Mouse (Mus musculus) ES-Bruce4 (cell line): ENCODE measurements around the gene Sdc1. TPM values are rescaled to one million over a fixed set of nuclear protein-coding genes. Genes with fewer than 3 reads are reported as not detected.

ENCODE experiments used
- H3K27ac ChIP-seq: 2 replicates; pipeline ENCODE4 v1.5.1; 2012; ENCODE audit warnings: low read length, inconsistent platforms; ENCODE audit not compliant: insufficient read depth
- H3K27me3 ChIP-seq: 2 replicates; pipeline ENCODE4 v1.6.1; 2012; ENCODE audit warnings: mild to moderate bottlenecking, low read length, inconsistent platforms; ENCODE audit not compliant: control insufficient read depth, poor library complexity, insufficient read depth, severe bottlenecking
- H3K36me3 ChIP-seq: 2 replicates; pipeline ENCODE4 v1.6.1; 2012; ENCODE audit warnings: inconsistent platforms, mild to moderate bottlenecking, low read length, moderate library complexity; ENCODE audit not compliant: control insufficient read depth, poor library complexity, insufficient read depth, severe bottlenecking
- H3K4me1 ChIP-seq: one replicate; pipeline ENCODE4 v1.8.1; 2011; ENCODE audit warnings: low read length; ENCODE audit not compliant: control insufficient read depth, insufficient read depth
- H3K4me3 ChIP-seq: 2 replicates; pipeline ENCODE4 v1.5.1; 2011; ENCODE audit warnings: low read depth, mild to moderate bottlenecking, low read length
- H3K9ac ChIP-seq: 2 replicates; pipeline ENCODE4 v1.6.1; 2012; ENCODE audit warnings: low read depth, mild to moderate bottlenecking, inconsistent platforms; ENCODE audit not compliant: poor library complexity, severe bottlenecking
- H3K9me3 ChIP-seq: replicated peaks from 2 replicates; pipeline ENCODE4 v1.6.1; 2012; ENCODE audit warnings: mild to moderate bottlenecking, low read length, inconsistent platforms; ENCODE audit not compliant: control insufficient read depth, poor library complexity, insufficient read depth, severe bottlenecking
- CTCF ChIP-seq: IDR thresholded peaks from one replicate; pipeline ENCODE4 v1.8.1; 2011; ENCODE audit warnings: low read depth, low read length
- EP300 ChIP-seq: IDR thresholded peaks from 2 replicates; pipeline ENCODE4 v1.6.1; 2011; ENCODE audit warnings: low read depth, low read length; ENCODE audit not compliant: insufficient read depth
- POLR2A ChIP-seq: IDR thresholded peaks from one replicate; pipeline ENCODE4 v1.8.1; 2011; ENCODE audit warnings: low read length; ENCODE audit not compliant: insufficient read depth
- polyA plus RNA-seq: library from polyadenylated mRNA; stranded (reverse); fragments of >200 nt; gene quantifications from 2 replicates; pipeline ENCODE4 v1.2.4, GENCODE M21; 2011; ENCODE audit warnings: low read depth; ENCODE audit not compliant: missing spikeins, insufficient read depth, insufficient read length

The Sdc1 gene
- polyA plus RNA-seq, 1 experiment: 41.8 TPM

DNA sequence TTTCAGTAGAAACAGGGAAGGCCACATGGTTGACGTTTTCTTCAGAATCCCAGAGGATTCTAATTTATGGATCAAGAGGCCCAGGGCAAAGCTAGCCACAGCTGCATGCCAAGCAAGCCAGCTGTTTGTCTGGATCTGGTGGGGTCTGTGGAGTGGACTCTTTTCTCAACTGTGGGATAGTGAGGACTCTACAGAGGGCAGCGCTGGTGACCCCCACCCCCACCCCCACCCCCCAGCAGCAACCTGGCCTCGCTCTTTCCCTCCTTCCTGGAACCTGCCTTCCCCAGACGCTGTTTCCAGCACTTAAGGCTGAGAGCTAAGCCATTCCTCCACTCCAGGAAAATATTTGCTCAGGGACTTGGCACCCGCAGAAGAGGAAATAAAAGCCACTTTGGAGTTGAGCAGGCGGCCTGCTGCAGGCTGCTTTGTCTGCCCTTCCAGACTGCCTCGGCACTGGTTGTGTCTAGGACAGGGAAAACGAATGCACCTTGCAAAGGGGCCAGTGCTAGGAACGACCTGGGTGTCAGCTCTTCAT is 27.4 kb downstream of the Sdc1 start:
- no peak for TF ChIP-seq CTCF
- no peak for TF ChIP-seq POLR2A
- TF ChIP-seq EP300: no peak
- H3K9ac ChIP-seq: no peak overlapping the region
- no peaks in the 10 kb centered on the region for H3K4me1 ChIP-seq

DNA sequence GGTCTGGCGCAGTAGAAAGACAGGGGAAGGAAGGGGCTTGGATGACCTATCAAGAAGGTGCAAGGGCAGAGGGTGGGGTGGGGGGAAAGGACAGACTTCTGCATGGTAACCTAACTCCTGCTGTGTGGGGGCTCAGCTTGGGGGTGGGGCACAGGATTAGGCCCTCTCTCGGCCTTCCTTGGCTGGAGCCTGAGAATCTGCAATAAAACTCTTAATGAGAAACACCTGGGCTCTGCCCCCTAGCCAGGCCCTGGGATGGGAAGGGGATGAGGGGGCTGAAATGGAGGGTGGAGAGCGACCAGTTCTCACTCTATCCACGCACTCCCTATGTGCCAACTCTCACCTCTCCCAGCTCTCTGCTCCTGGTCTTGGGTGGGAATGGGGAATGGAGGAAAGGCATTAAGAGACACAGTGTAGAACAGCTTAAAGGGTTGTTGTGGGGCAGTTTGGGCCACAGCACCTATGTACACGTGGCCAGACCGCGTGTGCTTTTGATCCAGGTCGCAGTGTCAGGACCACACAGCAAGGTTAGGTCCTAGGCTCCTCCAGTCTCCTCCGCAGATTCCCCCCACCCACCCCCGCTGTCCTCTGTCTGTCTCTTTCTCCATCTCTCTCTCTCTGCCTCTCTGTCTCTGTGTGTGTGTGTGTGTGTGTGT is 32.4 kb downstream of the Sdc1 start:
- no peaks in the 10 kb centered on the region for H3K4me1 ChIP-seq
- TF ChIP-seq EP300 (no peak), POLR2A (no peak), CTCF (no peak)
- H3K27me3 ChIP-seq: no peaks in the 10 kb centered on the region
- H3K27ac ChIP-seq: no peak overlapping the region
- H3K4me3 ChIP-seq: no peak overlapping the region
- H3K9ac ChIP-seq: no peak overlapping the region
- no peaks in the 10 kb centered on the region for H3K9me3 ChIP-seq
- H3K36me3 ChIP-seq: no peaks in the 10 kb centered on the region

More for the DNA sequence above, 27.4 kb downstream of the Sdc1 start:
- H3K9me3 ChIP-seq: no peaks in the 10 kb centered on the region
- H3K36me3 ChIP-seq: no peaks in the 10 kb centered on the region
- no peaks in the 10 kb centered on the region for H3K27me3 ChIP-seq
- no peak overlapping the region for H3K4me3 ChIP-seq
- H3K27ac ChIP-seq: no peak overlapping the region

DNA sequence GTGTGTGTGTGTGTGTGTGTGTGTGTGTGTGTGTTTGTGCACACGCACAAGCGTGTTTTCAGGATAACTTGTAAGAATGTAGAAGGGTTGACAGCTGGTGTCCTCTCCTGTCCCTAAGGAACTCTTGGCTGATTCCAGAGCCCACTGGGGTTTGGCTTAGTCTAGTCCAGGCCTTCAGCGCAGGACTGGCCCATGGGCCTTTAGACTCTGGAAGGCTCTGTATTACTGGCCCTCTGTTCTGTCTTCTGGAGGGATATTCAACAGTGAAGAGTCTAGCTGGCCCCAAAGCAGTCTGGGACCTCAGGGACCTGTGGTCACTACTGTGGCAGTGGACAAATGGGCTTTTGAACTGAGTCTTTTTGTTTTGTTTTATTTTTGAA is 32.9 kb downstream of the Sdc1 start:
- Histone ChIP-seq H3K4me1 (no peaks in the 10 kb centered on the region), H3K27ac (no peak overlapping the region)

DNA sequence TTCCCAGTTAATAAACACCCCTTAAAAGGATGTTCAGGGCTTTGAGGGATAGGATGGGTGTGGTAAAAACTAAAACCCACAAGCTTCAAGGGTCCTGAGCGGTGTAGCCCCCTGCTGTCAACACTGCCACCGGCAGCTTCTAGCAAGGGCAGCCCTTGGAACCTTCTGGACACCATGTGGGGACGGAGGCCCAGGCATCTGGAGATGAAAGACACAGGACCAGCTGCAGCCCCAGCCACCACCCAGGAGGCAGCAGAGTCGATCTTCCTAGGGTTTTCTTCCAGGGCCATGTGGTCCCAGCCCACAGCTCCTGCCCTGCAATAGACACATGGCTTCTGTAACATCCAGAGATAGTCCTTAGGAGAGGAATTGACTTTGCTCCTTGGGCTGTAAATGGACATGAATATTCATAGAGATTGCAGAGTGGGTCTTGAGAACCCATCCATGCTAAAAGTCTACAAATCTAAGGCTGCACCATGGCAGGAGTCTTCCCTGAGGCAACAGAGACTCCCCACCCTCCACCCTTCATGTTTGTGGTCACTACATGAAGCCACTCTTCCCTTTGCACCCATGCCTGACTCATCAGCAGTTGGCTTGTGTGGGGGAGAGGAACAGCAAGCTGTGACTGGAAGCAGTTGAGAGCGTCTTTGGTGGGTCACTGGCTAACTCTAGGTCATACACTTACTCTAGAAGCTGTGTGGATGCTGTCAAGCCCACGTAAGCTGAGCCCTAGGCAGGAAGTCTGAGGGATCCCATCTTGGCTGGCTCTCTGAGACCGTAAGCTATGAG is 34.0 kb downstream of the Sdc1 start:
- no peaks in the 10 kb centered on the region for H3K4me1 ChIP-seq
- no peak for TF ChIP-seq CTCF
- TF ChIP-seq EP300: no peak
- TF ChIP-seq POLR2A: no peak
- H3K9me3 ChIP-seq: no peaks in the 10 kb centered on the region
- no peak overlapping the region for H3K9ac ChIP-seq
- H3K27me3 ChIP-seq: no peaks in the 10 kb centered on the region
- H3K4me3 ChIP-seq: no peak overlapping the region
- no peaks in the 10 kb centered on the region for H3K36me3 ChIP-seq
- no peak overlapping the region for H3K27ac ChIP-seq

More for the DNA sequence above, 32.9 kb downstream of the Sdc1 start:
- Histone ChIP-seq H3K27me3 (no peaks in the 10 kb centered on the region), H3K4me3 (no peak overlapping the region), H3K36me3 (no peaks in the 10 kb centered on the region), H3K9ac (no peak overlapping the region), H3K9me3 (no peaks in the 10 kb centered on the region)
- TF ChIP-seq CTCF: no peak
- TF ChIP-seq POLR2A: no peak
- no peak for TF ChIP-seq EP300

DNA sequence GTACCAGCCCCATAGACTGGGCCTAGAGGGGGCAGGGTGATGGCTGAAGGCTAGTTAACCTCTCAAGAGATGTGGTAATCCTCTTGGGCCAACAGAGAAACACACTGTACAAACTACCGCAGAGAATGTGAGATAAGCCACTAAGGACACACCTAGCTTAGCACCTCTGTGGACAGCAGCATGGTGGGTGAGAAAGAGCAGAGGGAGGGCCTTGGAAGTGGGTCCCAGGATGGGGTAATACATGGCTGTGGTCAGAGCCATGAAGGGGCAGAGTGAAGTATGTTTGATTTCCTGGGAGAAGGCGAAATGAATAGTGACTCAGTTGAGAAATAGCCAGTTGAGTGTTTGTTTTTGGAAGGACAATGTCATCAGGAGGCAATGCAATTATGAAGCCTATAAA is 38.0 kb downstream of the Sdc1 start:
- H3K9ac ChIP-seq: no peak overlapping the region
- TF ChIP-seq CTCF (no peak), EP300 (no peak), POLR2A (no peak)
- H3K9me3 ChIP-seq: no peaks in the 10 kb centered on the region
- H3K27ac ChIP-seq: no peak overlapping the region
- no peak overlapping the region for H3K4me3 ChIP-seq
- no peaks in the 10 kb centered on the region for H3K4me1 ChIP-seq
- H3K27me3 ChIP-seq: no peaks in the 10 kb centered on the region
- H3K36me3 ChIP-seq: no peaks in the 10 kb centered on the region

DNA sequence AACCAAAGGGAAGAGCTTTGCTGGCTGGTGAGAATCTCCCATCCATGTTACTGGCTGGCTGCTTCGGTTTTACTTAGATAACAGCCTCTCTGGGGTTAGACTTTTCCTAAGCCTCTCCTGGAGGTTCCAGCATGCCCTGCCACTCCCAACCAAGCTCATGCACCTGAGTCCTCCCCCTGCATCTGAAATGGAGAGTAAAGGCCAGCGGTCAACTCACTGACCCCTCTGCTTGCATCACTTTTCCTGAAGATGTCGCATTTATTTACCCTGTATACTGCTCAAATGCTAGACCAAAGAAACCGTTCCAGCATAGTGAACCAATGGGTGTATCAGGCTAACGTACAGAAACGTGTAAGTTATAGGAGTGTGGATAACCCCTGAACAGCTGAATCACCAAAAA is 38.5 kb downstream of the Sdc1 start:
- Histone ChIP-seq H3K27me3 (no peaks in the 10 kb centered on the region), H3K9me3 (no peaks in the 10 kb centered on the region), H3K36me3 (no peaks in the 10 kb centered on the region), H3K4me3 (no peak overlapping the region), H3K9ac (no peak overlapping the region), H3K27ac (no peak overlapping the region), H3K4me1 (no peaks in the 10 kb centered on the region)
- TF ChIP-seq POLR2A (no peak), EP300 (no peak), CTCF (no peak)
